ENCODE assay signal across 9 mouse cellular contexts in the genomic region with DNA sequence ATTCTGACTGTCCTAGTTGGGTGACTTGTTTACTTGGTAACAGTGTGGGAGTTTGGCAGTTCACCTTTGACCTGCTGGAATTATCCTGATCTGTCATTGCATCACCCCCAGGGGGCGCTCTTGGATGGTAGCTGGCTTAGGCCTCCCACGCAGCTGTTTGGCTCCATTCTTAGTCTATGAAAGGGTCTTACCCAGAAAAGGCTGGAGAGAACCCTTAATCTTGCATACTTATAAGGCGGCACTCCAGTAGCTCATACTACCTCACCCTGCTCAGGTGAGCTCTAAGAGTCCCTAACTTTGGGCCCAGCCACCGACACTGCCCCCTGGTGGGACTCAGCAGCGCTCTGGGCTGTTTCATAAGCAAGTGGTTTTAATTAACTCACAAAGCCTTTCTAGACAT. TPM values are rescaled to one million over a fixed set of nuclear protein-coding genes. Genes with fewer than 3 reads are reported as not detected.
A peak's percentile ranks its signal among the peaks of the same experiment; 100 is the strongest.
DNase-seq lines count a peak whose midpoint lies in the region; ATAC-seq and TF ChIP-seq lines count a peak whose summit lies in the region.
"Had no signal": no experiment of that assay in that cellular context is flagged by ENCODE, and none has a peak within 500 bp of the region (broad histone marks: within the 10 kb centered on the region; RNA-seq: fewer than 3 reads in every experiment).

No protein-coding gene starts in this region.

- no peaks in the 10 kb centered on the region for H3K9me3 ChIP-seq in liver, embryonic 11.5 days (ENCODE audit: control insufficient read depth, low read length)
- H3K9me3 ChIP-seq in kidney, postnatal 0 days (replicated peaks; ENCODE audit: low read length): no peaks in the 10 kb centered on the region
- H3K9me3 ChIP-seq in neural tube, embryonic 11.5 days (ENCODE audit: control insufficient read depth, low read length): no peaks in the 10 kb centered on the region

- TF ChIP-seq POLR2A in liver, adult 2 months (IDR thresholded peaks at IDR 0.05; ENCODE audit: extremely low read depth, insufficient read depth, low read length): no peak

- peaks cover 33% of the 10 kb centered on the region for H3K4me1 ChIP-seq in liver, adult 2 months (ENCODE audit: control insufficient read depth, insufficient read depth, low read length)
- H3K4me1 ChIP-seq in liver, embryonic 11.5 days (replicated peaks; ENCODE audit: control insufficient read depth, insufficient read depth, low read length): peaks cover 15% of the 10 kb centered on the region
- peaks cover 8% of the 10 kb centered on the region; the same call in 1 of the 2 replicates for H3K4me1 ChIP-seq in kidney, postnatal 0 days (replicated peaks; ENCODE audit: insufficient read depth, low read length)
- H3K4me1 ChIP-seq in neural tube, embryonic 11.5 days (ENCODE audit: control insufficient read depth, insufficient read depth, low read length): peaks cover 16% of the 10 kb centered on the region

- H3K27me3 ChIP-seq in liver, adult 2 months (ENCODE audit: control insufficient read depth, insufficient read depth, low read length): no peaks in the 10 kb centered on the region
- H3K27me3 ChIP-seq in liver, embryonic 11.5 days (replicated peaks; ENCODE audit: control insufficient read depth, insufficient read depth, low read length): no peaks in the 10 kb centered on the region
- no peaks in the 10 kb centered on the region for H3K27me3 ChIP-seq in kidney, postnatal 0 days (ENCODE audit: insufficient read depth, low read length)
- H3K27me3 ChIP-seq in neural tube, embryonic 11.5 days (ENCODE audit: control insufficient read depth, insufficient read depth, low read length): no peaks in the 10 kb centered on the region

- WGBS in liver, adult 2 months: 45% methylated on average over 5 of the region's 5 CpGs
- 67% methylated on average over 5 of the region's 5 CpGs for WGBS in liver, embryonic 11.5 days
- 80% methylated on average over 5 of the region's 5 CpGs for WGBS in kidney, postnatal 0 days
- WGBS in neural tube, embryonic 11.5 days: 70% methylated on average over 5 of the region's 5 CpGs

- H3K4me3 ChIP-seq in liver, adult 2 months (ENCODE audit: insufficient read depth, low read depth, low read length): no peak overlapping the region
- H3K4me3 ChIP-seq in liver, embryonic 11.5 days (ENCODE audit: low read depth, low read length): no peak overlapping the region
- H3K4me3 ChIP-seq in kidney, postnatal 0 days (replicated peaks; ENCODE audit: low read depth, low read length): no peak overlapping the region
- no peak overlapping the region for H3K4me3 ChIP-seq in neural tube, embryonic 11.5 days (ENCODE audit: low read depth, low read length)

- H3K36me3 ChIP-seq in liver, adult 2 months (ENCODE audit: control insufficient read depth, insufficient read depth, low read length): peaks cover 28% of the 10 kb centered on the region
- H3K36me3 ChIP-seq in liver, embryonic 11.5 days (ENCODE audit: control insufficient read depth, insufficient read depth, low read length): peaks cover 43% of the 10 kb centered on the region
- H3K36me3 ChIP-seq in kidney, postnatal 0 days (ENCODE audit: insufficient read depth, low read length): peaks cover 43% of the 10 kb centered on the region
- H3K36me3 ChIP-seq in neural tube, embryonic 11.5 days (ENCODE audit: control insufficient read depth, insufficient read depth, low read length): peaks cover 28% of the 10 kb centered on the region

- H3K4me2 ChIP-seq in liver, embryonic 11.5 days: no peak overlapping the region
- no peak overlapping the region for H3K4me2 ChIP-seq in kidney, postnatal 0 days (ENCODE audit: low read length)
- H3K4me2 ChIP-seq in neural tube, embryonic 11.5 days (ENCODE audit: low read depth): no peak overlapping the region

- H3K79me2 ChIP-seq in liver, adult 2 months (ENCODE audit: control insufficient read depth, insufficient read depth, low read length): peaks cover 41% of the 10 kb centered on the region

- no peak for ATAC-seq in liver, embryonic 11.5 days (replicated peaks; ENCODE audit: low FRiP score)
- ATAC-seq in kidney, postnatal 0 days (replicated peaks; ENCODE audit: low FRiP score, low read depth): peak; percentile 2; the same call in 1 of the 2 replicates
- no peak for ATAC-seq in neural tube, embryonic 11.5 days (ENCODE audit: insufficient read depth, low FRiP score, low TSS enrichment)

- peak overlapping the region; percentile 73 for H3K27ac ChIP-seq in liver, adult 2 months (replicated peaks; ENCODE audit: insufficient read depth, low read depth, low read length)
- no peak overlapping the region for H3K27ac ChIP-seq in liver, embryonic 11.5 days (ENCODE audit: low read depth, low read length)
- no peak overlapping the region for H3K27ac ChIP-seq in kidney, postnatal 0 days
- no peak overlapping the region for H3K27ac ChIP-seq in neural tube, embryonic 11.5 days (ENCODE audit: low read depth, low read length)

- TF ChIP-seq CTCF in liver, adult 2 months (IDR thresholded peaks at IDR 0.05; ENCODE audit: low read depth, low read length): peak; percentile 75
- TF ChIP-seq CTCF in kidney, postnatal 0 days (IDR thresholded peaks at IDR 0.05; ENCODE audit: low read depth): peak; percentile 76

- H3K9ac ChIP-seq in liver, adult 2 months (ENCODE audit: low read depth, low read length): no peak overlapping the region
- H3K9ac ChIP-seq in liver, embryonic 11.5 days (ENCODE audit: low read depth, low read length): no peak overlapping the region
- no peak overlapping the region for H3K9ac ChIP-seq in kidney, postnatal 0 days (ENCODE audit: low read depth, low read length)
- no peak overlapping the region for H3K9ac ChIP-seq in neural tube, embryonic 11.5 days (ENCODE audit: low read length)

- peak; percentile 48 to 62 for DNase-seq in cerebellum, postnatal 25 days
- DNase-seq in cerebellum, adult 9-11 months: no peak
- DNase-seq in liver, adult 2 months (ENCODE audit: extremely low read depth, low read depth, low spot score): peak; percentile 77
- DNase-seq in liver, embryonic 11.5 days (ENCODE audit: low spot score): no peak
- peak; percentile 87 for DNase-seq in adrenal gland, postnatal 14 days
- peak; percentile 68 for DNase-seq in kidney, postnatal 0 days (ENCODE audit: low spot score)
- DNase-seq in neural tube, embryonic 11.5 days (ENCODE audit: low spot score): peak; percentile 43
- DNase-seq in layer of hippocampus, postnatal 14 days (ENCODE audit: low spot score in 2 of 2): no peak

RNA-seq across cellular contexts. Expression of a gene that starts 5.3 kb away (rescaled TPM):
- 4.1 and 5.8 TPM in 2 replicates for total RNA-seq in liver, adult 2 months (2014; rRNA removed)
- 5.3 and 5.9 TPM in 2 replicates for polyA plus RNA-seq in liver, adult 2 months (2012; rRNA removed)
- 2.6 and 2.8 TPM in 2 replicates for polyA plus RNA-seq in liver, embryonic 11.5 days (2014; fragmentation: Nextera tagmentation; extraction: Ambion mirVana)
- total RNA-seq in adrenal gland, postnatal 14 days (2021): 11.6 and 12.2 TPM in 2 replicates
- polyA plus RNA-seq in kidney, postnatal 0 days (2015; fragmentation: Nextera tagmentation; extraction: Ambion mirVana): 2.8 and 3.0 TPM in 2 replicates
- 7.0 and 8.0 TPM in 2 replicates for polyA plus RNA-seq in neural tube, embryonic 11.5 days (2014; fragmentation: Nextera tagmentation; extraction: Ambion mirVana)
- total RNA-seq in layer of hippocampus, postnatal 14 days (2021): 1 to 10 TPM; 9.1 to 9.5 TPM

RNA-seq across cellular contexts. Expression of a gene that starts 6.9 kb away (rescaled TPM):
- total RNA-seq in liver, adult 2 months (2014; rRNA removed): 4.8 and 8.8 TPM in 2 replicates
- polyA plus RNA-seq in liver, adult 2 months (2012; rRNA removed): 18.4 and 26.2 TPM in 2 replicates
- polyA plus RNA-seq in liver, embryonic 11.5 days (2014; fragmentation: Nextera tagmentation; extraction: Ambion mirVana): 5.0 TPM in 2 replicates
- 12.0 and 14.2 TPM in 2 replicates for total RNA-seq in adrenal gland, postnatal 14 days (2021)
- polyA plus RNA-seq in kidney, postnatal 0 days (2015; fragmentation: Nextera tagmentation; extraction: Ambion mirVana): 8.3 and 8.9 TPM in 2 replicates
- 0.29 and 0.38 TPM in 2 replicates for polyA plus RNA-seq in neural tube, embryonic 11.5 days (2014; fragmentation: Nextera tagmentation; extraction: Ambion mirVana)
- total RNA-seq in layer of hippocampus, postnatal 14 days (2021): 1 to 10 TPM; 1.6 TPM

RNA-seq across cellular contexts. Expression of a gene that starts 14.9 kb away (rescaled TPM):
- 0.18 and 0.27 TPM in 2 replicates for total RNA-seq in liver, adult 2 months (2014; rRNA removed)
- 0.20 TPM in 2 replicates for polyA plus RNA-seq in liver, adult 2 months (2012; rRNA removed)
- 0.17 and 0.22 TPM in 2 replicates for polyA plus RNA-seq in liver, embryonic 11.5 days (2014; fragmentation: Nextera tagmentation; extraction: Ambion mirVana)
- 0.94 and 1.9 TPM in 2 replicates for total RNA-seq in adrenal gland, postnatal 14 days (2021)
- 0.21 and 0.28 TPM in 2 replicates for polyA plus RNA-seq in kidney, postnatal 0 days (2015; fragmentation: Nextera tagmentation; extraction: Ambion mirVana)
- not detected in 2 replicates for polyA plus RNA-seq in neural tube, embryonic 11.5 days (2014; fragmentation: Nextera tagmentation; extraction: Ambion mirVana)
- total RNA-seq in layer of hippocampus, postnatal 14 days (2021): under 1 TPM; 0.09 to 0.24 TPM
- polyA plus RNA-seq: stomach, embryonic 14.5 days had no signal

RNA-seq across cellular contexts. Expression of a gene that starts 14.9 kb away (rescaled TPM):
- not detected in 2 replicates for total RNA-seq in liver, adult 2 months (2014; rRNA removed)
- not detected in 2 replicates for polyA plus RNA-seq in liver, adult 2 months (2012; rRNA removed)
- 0.19 and 0.22 TPM in 2 replicates for polyA plus RNA-seq in liver, embryonic 11.5 days (2014; fragmentation: Nextera tagmentation; extraction: Ambion mirVana)
- 1.4 and 2.6 TPM in 2 replicates for total RNA-seq in adrenal gland, postnatal 14 days (2021)
- 0.87 and 0.98 TPM in 2 replicates for polyA plus RNA-seq in kidney, postnatal 0 days (2015; fragmentation: Nextera tagmentation; extraction: Ambion mirVana)
- polyA plus RNA-seq in neural tube, embryonic 11.5 days (2014; fragmentation: Nextera tagmentation; extraction: Ambion mirVana): 0.13 TPM in 1 of 2 replicates, not detected in the other
- total RNA-seq in layer of hippocampus, postnatal 14 days (2021): under 1 TPM; 0.25 to 0.76 TPM
- polyA plus RNA-seq: stomach, embryonic 14.5 days had no signal

RNA-seq across cellular contexts. Expression of a gene that starts 20.4 kb away (rescaled TPM):
- not detected in 2 replicates for total RNA-seq in liver, adult 2 months (2014; rRNA removed)
- not detected in 2 replicates for polyA plus RNA-seq in liver, adult 2 months (2012; rRNA removed)
- 11.2 and 16.0 TPM in 2 replicates for polyA plus RNA-seq in liver, embryonic 11.5 days (2014; fragmentation: Nextera tagmentation; extraction: Ambion mirVana)
- not detected in 2 replicates for total RNA-seq in adrenal gland, postnatal 14 days (2021)
- 2.5 and 2.6 TPM in 2 replicates for polyA plus RNA-seq in kidney, postnatal 0 days (2015; fragmentation: Nextera tagmentation; extraction: Ambion mirVana)
- 0.49 and 0.57 TPM in 2 replicates for polyA plus RNA-seq in neural tube, embryonic 11.5 days (2014; fragmentation: Nextera tagmentation; extraction: Ambion mirVana)
- total RNA-seq in layer of hippocampus, postnatal 14 days (2021): 1 to 10 TPM; 5.2 to 6.3 TPM

Comparison
In these comparisons a context has a peak if more than half of its experiments do, and no peak if none do; other contexts are left out.
1. DNase-seq: peak in cerebellum, postnatal 25 days (2 of 2), liver, adult 2 months (single experiment), adrenal gland, postnatal 14 days (single experiment), kidney, postnatal 0 days (single experiment) and neural tube, embryonic 11.5 days (single experiment); none in cerebellum, adult 9-11 months (single experiment), liver, embryonic 11.5 days (single experiment) and layer of hippocampus, postnatal 14 days (0 of 2).